Mouse (Mus musculus) olfactory bulb, adult 2 months (tissue): ENCODE measurements around the gene Dicer1.

Source experiments
- CTCF ChIP-seq: fragments of 200-500 bp; IDR thresholded peaks from 2 replicates; pipeline ENCODE4 v1.5.1; 2012; ENCODE audit warnings: low read depth, mild to moderate bottlenecking, low read length, moderate library complexity; ENCODE audit not compliant: insufficient read depth
- POLR2A ChIP-seq: fragments of 200-500 bp; IDR thresholded peaks from 2 replicates; pipeline ENCODE4 v1.6.1; 2012; ENCODE audit warnings: mild to moderate bottlenecking, low read depth, low read length, moderate library complexity; ENCODE audit not compliant: insufficient read depth

DNA sequence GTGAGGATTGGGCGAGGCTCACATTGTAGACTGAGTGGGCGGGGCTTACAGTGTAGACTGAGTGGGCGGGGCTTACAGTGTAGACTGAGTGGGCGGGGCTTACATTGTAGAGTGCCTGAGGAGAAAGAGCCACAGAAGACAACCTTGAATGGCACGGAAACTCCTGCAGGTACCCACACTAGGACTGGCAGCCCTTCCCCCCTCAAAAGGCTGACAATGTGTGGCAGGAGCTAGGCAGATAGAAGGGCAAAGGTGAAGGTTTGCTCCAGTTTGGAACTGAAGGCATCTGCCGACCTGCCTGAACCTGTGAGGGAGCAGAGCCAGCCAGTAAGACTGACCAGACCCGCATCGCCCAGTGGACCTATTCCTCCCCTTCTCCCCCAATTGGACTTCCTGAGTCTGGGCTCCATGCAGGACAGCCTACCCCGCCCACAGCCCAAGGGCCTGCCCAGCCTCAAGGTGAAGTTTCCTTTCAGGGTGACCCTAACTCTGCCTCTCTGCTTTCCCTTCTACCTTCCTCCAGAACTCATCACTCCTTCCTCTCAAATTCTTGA is 74.3 kb downstream of the Dicer1 start:
- TF ChIP-seq CTCF (no peak), POLR2A (no peak)
